Mouse (Mus musculus) splenic B cell, adult 2 months (primary cell): Measurements from ENCODE around the gene Gm6356.
"Not testable (repeated sequence)": the region's sequence is repeated elsewhere in the genome, so short reads cannot be mapped to it uniquely, and the experiment has no call there.

ENCODE experiments used
- DNase-seq: peaks from one replicate; pipeline ENCODE4 v3.0.0-alpha.2; 2011; ENCODE audit warnings: low read depth, low spot score
- H3K27me3 ChIP-seq: 2 replicates; pipeline ENCODE4 v1.6.1; 2012; ENCODE audit warnings: mild to moderate bottlenecking, low read length, moderate library complexity, mixed read lengths; ENCODE audit not compliant: control insufficient read depth, poor library complexity, insufficient read depth, severe bottlenecking
- H3K36me3 ChIP-seq: 2 replicates; pipeline ENCODE4 v1.6.1; 2012; ENCODE audit warnings: mild to moderate bottlenecking, low read length, moderate library complexity, mixed read lengths; ENCODE audit not compliant: control insufficient read depth, poor library complexity, insufficient read depth, severe bottlenecking

The Gm6356 gene

DNA sequence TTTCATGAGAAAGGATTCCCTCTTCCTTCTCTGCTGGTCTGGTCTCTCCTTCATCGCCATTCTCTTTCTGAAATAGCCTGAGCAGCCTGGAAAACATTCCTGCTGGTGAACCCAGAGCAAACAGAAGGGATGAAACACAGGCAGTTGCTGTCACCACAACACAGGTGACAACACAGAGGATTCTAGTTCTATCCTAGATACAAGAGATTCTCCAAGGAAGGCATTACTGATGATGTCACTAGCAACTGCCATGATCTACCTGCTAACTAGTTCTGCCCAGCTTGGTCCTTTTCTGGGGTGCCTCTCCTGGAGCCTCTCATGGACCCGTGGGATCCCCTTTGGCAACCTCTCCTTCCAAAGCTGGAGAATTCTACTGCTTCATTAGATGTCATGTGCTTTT is at the start of gene Gm6356:
TSS of gene Gm6356 (minus strand) at position 101 of the 400 bp plus-strand sequence.
- not testable (repeated sequence) for H3K36me3 ChIP-seq, DNase-seq, H3K27me3 ChIP-seq
